Mouse (Mus musculus) layer of hippocampus, adult 9-11 months (tissue): ENCODE data around the gene Morc4.

Experiments used
- DNase-seq: peaks from one replicate; pipeline ENCODE4 v3.0.0; 2022

Gene Morc4

DNA sequence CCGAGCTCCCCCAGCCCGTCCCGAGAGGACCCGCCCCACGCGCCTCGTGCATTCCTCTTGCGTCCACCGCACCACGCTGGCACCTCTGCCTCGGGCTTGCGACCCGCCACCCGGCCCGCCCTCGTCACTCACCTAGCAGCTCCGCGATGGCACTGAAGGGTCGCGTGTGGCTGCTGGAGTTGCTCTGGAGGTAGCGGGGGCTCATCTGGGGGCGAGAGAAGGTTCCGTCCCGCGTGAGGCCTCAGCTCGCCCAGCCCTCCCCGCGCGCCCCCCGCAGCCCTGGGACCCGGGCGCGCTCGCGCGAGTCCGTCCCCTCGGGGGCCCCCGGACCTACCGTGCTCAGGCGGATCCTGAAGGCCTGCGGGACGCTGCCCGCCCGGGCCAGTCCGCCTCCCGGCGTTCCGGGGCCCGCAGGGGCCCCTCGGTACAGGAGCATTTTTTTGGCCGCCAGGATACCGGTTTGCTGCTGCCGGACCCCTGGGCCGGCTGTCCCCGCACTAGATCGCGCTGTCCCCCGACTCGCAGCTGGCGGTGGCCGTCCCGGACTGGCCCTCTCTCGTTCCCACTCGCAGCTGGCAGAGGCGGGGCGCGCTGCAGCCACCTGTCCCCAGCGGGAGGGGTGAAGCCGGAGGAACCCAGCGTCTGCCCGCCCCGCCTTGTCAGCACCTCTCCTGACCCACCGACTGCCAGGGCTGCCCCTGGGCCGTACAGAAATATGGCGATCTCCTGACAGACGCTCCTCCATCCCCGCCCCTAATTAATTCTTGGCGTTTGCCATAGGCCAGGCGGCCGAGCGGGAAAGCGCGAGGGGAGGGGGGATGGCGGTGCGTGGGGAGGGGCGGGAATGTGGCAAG is at the start of gene Morc4:
Gene Morc4, minus strand, starts transcription at position 740 of the 854 bp plus-strand sequence.
- peak; percentile 4 for DNase-seq

DNA sequence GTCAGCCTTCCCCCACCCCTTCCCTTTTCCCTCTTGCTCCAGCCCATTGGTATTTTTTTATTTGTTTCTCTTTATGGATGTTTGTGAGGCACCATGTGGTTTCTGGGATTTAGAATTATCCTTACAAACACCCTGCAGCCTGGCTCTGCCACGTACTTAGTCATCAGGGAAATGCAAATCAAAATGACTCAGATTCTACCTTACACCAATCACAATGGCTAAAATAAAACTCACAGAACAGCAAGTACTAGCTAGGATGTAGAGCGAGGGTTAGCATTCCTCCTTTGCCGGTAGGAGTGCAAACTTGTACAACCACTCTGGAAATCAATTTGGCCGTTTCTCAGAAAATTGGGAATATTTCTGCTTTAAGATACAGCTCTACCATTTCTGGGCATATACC is 49.1 kb upstream of the Morc4 start:
- DNase-seq: no peak

DNA sequence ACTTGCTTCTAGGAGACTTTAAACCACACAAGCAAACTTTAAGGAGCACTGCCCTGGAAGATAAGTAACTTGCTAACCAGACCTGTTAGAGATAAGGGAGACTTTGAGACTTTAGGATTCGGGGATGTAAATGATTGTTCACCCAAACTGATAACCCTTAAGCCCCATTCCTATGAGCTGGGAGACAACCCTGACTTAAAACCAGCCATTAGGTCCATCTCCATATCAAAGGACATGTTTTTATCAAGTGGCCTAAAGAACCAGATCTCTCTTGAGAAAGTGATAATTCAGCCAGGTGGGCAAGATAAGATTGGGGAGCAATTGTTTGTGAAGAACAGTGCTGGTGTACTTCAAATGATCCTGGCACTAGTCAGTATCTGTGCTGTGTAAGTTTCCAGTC is 19.9 kb upstream of the Morc4 start:
- DNase-seq: no peak

DNA sequence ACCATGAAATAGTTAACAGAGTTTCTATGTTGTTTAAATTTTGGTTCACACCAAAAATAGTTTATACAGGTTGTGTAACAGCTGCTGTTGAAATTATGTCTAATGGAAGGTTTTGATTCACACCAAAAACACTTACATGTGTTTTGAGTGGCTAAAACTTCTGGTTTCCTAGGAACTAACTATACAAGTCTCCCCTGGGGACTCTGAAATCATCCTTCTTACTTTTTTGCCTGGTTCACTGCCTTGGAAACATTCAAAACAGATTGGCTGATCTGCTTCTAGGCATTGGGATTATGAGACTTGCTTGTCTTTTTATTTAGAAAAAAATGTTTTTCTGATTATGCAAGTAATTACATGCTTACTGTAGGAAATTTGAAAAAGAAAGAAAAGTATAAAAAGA is 11.7 kb upstream of the Morc4 start:
- DNase-seq: no peak

DNA sequence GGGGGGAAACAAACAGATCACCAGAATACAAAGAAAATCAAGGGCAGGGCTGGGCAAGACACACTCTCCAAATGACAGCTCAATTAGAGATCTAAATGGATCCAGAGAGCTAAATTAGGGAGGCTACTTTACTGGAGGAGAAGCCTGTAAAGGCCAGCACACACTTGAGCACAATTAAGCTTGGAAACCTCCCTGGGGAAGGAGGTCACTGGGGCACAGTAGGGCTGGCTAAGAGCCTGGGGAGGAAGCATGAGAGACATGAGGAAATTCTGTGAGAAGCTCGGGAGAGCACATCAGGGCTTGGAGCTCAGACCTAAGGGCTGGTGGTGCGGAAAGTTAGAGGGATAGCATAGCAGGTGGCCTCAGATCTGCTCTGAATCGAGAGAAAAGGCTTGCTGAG is 6.5 kb upstream of the Morc4 start:
- DNase-seq: no peak

DNA sequence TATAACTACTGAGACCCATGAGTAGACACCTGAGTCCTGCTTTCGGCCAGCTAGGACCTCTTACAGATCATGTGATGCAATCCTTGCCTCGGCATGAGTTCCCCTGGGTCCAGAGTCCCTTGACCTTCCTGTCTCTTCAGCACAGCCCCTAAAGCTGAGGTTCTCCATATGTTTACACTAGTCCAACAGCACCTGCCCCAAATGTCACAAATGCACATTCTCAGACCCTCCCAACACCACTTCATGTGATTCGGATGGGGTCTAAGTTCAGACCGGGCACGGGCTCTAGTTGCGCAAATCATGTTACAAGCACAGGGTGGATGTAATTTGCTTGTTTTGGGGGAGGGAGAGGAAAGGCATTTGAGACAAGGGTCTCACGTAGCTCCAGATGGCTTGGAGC is 5.6 kb upstream of the Morc4 start:
- DNase-seq: no peak

DNA sequence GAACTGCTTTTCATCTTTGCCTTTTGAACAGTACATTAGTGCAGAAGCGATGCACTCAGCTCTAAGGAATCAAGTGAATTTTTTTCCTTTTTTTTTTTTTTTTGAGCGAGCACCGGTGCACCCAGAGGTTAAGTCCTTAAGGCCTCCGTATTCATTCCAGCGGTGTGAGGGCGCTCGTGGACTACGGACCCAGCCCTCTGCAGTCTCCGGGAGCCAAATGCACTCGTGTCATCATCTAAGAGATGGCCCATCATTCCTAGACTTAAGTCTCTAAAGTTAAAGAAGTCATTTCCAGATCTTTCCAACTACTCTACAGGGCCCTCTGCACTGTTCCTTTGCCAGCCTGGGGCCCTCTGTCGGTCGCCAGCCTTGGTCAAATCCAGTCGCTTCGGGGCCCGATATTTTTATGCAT is 1.2 kb downstream of the Morc4 start:
- DNase-seq: no peak

DNA sequence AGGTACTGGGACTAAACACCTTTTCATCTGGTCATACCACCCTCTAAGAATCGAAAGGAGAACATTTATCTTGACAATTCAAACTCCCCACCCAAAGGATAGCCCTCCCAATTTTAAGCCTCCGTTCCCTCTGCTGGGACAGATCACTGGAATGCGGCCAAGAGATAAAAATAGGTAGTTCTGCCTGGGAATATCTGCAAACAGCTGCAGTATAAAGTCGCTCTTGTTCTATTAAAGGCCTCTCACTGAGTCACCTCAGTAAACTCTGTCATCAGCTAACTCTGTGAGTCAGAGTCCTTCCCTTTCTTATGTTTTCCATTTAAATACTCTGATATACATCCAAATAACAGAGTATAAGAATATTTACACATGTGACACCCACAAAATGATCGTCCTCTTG is 12.1 kb downstream of the Morc4 start:
- DNase-seq: no peak

DNA sequence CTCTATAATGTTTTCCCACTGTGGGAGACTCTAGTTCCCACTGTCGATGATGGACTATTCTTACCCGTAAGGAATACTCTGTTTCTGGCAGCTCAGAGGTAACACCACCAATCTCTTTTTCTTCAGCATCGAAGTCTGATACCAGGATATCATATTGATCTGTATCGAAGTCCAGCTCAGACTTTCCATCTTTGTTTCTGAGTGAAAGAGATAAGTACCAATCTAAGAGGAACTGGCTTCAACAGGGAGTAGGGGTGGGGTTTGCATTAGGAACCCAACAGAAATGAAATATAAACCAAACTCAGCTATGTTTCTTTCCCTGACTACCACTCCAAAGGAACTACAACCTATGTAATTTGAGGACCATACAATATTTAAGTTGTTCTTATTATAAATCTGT is 16.7 kb downstream of the Morc4 start:
- DNase-seq: no peak

DNA sequence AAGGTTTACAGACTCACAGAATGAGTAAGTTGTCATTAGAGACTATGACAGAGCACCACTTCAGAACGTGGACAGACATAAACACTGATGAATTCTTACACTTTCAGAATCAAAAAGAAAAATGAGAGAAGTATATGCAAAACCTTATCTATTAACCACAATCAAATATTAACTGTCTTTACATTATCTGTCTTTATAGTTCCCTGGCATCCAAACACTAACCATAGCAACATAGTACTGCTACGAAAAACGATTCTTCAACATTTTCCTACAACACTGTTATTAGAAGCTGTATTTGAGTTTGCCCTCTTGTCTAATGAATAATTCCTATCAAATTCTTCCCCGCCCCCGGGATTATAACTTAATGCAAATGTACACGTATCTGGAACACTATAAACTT is 30.4 kb downstream of the Morc4 start:
- no peak for DNase-seq

DNA sequence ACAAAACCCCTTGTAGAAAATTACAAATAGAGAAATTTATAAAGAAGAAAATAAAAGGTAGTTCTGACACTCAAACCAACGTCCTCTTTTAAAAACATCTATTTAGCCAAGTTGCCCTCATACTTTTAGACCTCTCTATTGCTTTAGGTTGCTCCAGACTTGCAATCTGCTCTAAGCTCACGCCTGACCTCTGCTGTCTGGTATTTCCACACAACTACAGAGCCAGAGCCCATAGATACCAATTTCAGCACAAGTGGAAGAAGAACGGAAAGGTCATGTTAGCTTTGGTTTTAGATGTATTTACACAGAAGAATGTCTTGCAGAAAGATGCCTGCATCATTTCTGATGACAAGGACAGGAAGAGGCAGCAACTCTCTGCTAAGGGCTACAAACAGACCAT is 32.4 kb downstream of the Morc4 start:
- no peak for DNase-seq

DNA sequence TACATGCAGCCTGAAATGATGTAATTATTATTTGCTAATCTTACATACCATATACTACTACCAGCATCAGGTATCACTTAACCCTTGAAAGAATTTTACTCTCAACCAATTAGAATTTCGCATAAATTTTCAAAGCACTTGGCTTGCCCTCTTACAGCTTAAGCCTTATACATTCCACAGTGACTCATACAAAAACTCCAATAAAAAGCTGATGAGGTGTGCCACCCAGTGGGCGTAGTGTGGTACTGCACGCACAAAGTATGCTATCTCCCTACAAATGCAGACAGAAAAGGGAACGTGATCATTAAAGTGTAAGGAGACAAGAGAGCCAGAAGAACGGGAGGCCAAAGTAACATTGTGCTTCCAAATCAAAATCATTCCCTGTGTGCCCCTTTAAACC is 39.0 kb downstream of the Morc4 start:
- peak; percentile 20 for DNase-seq

DNA sequence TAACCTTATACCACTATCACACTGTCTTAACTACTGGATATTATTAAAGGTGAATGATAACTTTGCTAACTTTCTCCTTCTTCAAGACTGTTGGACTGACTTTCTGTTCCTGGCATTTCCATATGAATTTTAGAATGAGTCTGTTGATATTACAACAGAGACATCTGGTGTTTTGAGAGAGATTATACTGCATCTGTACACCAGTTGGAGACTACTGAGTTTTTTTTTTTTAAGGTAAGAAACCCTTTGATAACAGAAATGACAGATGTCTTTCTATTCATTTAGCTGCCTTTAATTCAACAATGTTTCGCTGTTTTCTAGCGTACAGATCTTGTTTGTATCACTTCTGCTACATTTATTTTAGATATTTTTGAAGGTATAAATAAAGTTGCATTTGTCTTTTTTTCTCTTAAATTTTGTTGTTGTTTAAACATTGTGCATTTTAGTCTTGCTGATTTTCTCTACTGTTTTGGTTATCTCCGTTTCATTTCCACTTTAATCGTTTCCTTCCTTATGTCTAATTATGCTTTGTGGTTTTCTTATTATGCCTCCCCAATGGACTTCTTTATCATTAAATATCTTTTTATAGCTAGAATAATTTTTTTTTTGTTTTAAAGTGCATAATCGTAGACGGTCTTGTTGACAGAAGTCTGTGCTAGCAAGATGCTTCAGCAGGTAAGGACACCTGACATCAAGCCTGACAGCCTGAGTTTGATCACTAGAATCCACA is 42.9 kb downstream of the Morc4 start:
- no peak for DNase-seq

DNA sequence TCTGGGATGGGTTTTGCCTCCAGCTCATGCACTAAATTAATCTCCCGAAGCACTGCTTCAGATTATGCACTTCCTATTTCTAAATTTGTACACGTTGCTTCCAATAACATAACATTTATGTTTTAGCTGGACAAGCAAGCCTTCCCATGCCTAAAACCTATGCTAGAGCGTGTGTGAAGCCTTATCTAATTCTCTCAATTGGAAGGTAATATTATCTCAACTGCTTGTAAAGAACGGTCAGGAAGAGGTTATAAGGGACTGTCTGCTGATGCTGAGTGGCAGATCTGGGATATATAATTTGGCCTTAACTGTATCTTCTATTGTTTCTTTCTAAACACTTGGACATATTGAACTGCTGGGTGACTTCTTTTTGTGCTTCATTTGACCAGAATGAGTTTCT is 44.6 kb downstream of the Morc4 start:
- no peak for DNase-seq

DNA sequence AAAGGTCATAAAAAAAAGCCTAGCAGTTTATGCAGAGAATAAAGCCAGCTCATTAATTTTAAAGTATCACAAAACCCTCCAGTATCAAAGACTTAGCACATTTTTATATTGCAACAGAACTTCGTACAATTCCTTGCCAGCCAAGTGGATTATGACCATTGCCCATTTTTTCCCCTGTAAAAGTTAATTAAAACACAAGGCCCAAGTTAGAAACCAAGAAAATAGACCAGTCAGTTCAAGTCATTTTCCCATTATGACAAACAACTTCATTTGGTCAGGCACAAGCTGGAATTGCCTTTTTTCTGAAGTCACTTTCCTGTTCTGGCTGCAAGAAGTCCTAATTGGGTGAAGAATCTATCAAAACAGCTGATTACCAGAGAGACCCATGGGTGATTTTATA is 46.1 kb downstream of the Morc4 start:
- DNase-seq: no peak

DNA sequence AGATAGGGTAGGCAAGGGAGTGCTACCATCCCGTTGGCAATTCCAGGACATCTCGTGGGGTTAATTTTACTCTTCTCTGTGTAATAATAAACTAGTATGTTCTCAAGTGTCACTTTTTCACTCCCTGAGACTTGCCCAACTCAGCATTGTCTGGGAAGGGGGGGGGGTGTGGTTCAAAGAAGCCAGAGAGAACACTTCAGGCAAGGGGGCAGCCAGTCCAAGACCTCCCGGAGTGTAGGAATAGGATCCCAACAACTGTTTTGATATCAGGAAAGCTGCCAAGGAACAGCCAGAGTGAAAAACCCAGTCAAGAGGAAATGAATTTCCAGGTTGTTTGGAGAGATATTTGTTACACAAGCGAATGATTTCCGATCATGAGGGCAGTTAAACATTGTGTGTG is 56.3 kb downstream of the Morc4 start:
- no peak for DNase-seq

DNA sequence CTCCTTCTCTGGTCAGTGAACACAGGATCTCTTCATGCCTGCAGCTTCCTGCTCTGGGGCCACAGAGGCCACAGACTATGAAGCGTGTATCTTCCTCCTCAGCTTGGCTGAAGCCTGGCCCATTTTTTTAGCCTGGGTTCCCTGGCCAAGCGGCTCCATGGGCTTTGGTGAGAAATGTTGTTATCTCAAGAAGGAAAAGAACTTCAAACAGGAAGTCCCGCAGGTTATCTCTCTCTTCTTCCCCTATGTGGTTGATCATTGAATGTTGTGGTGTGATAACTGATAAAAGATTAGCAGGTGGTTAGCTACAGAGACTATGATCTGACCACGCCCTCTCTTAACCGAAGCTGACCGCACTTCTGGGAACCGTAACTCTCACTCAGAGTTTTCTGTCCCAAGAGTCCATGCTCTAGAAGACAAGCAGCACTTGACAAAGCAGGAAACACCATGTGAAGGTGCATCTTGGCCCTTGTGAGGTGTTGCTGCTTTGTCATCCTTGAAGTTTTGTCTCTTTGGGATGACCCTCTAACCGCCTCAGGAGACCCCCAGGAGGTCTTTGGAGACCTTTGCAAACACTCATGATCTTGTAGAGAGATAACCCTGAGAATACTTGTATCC is 57.4 kb downstream of the Morc4 start:
- no peak for DNase-seq

DNA sequence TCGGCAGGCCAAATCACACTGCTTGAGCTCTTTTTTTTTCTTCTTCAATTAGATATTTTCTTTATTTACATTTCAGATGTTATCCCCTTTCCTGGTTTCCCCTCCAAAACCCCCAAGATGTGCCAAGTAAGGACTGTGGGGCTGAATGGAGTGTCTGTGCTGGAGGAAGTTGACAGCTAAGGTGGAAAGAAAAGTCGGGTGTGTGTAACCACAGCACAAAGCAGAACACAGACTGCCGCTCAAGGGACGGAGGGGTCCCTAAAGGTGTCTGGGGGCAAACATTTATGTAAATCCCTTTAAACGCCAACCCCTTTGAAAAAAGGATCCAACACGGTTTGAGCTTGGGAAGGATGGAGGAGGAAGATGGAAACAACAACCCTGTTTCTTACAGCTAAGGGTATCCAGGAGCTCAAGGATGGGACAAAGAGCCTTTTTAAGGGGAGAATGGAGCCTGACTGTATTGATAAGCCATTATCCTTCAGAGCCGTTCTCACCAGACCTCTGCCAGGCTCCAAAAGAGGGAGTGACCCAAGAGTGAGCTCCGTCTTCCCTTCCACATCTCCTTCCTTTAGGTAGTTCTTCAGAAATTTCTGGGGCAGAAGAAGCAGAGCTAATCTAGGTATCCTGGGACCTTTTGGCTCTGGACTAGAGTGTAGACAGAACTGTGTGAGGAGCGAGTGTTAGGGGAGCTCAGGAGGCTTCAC is 58.0 kb downstream of the Morc4 start:
- no peak for DNase-seq

DNA sequence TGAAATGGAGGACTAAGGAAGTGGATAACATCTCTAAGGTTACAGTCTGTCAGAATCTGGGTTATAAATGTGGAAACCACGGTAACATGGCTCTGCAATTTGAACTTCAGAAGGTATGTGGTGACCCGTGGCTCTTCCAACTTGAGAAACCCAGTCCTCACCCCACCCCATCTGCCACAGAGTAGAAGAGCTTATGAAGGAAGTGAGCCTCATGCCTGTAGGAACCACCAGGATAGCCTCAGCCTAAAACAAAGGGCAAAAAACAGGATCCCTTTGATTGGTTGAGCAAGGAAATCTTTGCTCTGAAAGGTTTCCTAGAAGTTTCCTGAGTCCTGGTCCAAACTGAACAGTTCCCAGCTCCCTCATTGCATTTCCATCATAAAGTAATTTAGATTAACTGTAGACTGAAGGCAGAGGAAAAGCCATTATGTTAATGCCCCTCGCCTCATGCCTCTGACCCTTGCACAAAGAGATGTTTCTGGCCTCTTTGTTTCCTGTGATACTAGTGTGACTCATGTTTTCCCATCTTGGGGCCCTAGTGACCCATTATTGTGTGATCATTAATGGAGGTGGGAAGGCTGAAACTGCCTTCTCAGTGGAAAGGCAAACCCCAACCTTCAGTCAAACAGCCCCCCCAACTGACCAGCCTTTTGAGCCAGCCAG is 58.7 kb downstream of the Morc4 start:
- DNase-seq: no peak

DNA sequence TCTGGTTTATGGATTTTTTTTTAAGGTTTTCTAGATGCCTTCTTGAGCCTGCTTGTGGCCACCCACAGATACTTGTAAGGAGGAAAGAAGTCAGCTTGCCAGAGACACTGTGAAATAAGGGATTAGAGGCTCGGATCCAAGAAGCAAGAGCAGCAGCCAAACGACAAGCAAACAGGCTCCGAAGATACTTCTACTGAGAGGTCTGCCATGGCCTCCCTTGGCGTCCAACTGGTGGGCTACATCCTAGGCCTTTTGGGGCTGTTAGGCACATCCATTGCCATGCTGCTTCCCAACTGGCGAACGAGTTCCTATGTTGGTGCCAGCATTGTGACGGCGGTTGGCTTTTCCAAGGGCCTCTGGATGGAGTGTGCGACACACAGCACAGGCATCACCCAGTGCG is 63.0 kb downstream of the Morc4 start:
- DNase-seq: no peak

DNA sequence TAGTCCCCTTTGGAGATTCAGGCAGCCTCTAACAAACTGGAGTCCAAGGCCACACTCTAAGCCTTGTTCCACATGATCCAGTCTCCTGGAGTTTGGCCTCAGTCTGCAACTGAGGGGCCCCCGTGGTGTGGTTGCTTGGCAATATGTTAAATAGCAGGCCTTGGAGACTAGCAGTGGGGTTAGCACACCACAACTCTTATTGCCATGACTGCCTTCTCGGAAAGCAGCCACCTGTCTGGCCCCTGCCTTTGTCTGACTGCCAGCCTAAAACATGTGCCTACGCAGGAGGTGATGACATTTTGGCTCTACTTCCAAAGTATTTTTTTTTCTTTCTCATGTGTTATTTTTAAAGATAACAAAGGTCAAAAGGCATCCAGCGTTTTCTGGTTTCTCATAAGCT is 63.4 kb downstream of the Morc4 start:
- peak; percentile 19 for DNase-seq

DNA sequence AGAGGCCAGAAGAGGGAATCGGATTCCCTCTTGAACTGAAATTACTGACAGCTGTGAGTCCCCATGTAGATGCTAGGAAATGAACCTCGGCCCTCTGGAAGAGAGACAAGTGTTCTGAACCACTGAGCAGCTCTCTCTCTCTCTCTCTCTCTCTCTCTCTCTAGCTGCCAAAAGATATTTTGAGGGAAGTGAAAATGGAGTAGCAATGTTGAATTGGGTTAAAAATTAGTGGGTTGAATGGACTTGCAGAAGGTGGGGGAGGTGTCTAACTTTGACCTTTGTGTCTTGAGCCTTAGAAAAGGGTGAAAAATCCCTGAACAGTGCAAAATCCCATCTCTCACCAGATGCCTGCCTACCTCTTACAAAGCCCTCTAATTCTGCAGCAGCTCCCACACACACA is 64.1 kb downstream of the Morc4 start:
- no peak for DNase-seq

DNA sequence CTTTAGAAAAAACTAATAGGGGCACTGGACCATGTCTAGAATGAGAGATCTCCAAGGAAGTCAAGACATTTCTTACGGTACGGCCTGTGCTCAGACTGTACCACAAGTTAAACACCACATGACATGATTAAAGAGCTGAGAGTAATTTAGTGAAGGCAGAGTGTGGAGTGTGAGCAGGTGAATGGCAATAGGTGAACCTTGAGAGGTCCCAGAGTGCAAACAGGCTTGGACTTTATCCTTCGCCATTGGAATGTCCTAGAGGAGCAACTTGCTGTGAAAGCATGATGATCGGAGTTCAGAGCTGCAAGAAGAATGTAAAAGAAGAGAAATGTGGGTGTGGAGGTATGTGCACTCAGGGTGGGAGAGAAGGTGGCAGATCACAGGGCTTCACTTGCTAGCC is 65.6 kb downstream of the Morc4 start:
- DNase-seq: no peak
